Mouse (Mus musculus) cerebellum, adult 2 months (tissue): Measurements from ENCODE around the gene Gm42957. TPM values are rescaled to one million over a fixed set of nuclear protein-coding genes. Genes with fewer than 3 reads are reported as not detected.
"Not testable (repeated sequence)": the region's sequence is repeated elsewhere in the genome, so short reads cannot be mapped to it uniquely, and the experiment has no call there.

Source experiments
- DNase-seq, 2 experiments: peaks; one replicate each; pipeline ENCODE4 v3.0.0; 2021
- H3K27ac ChIP-seq: fragments of 200-500 bp; 2 replicates; pipeline ENCODE4 v1.5.1; 2012; ENCODE audit warnings: low read length, control low read depth, inconsistent platforms; ENCODE audit not compliant: insufficient read depth
- H3K27me3 ChIP-seq: fragments of 200-500 bp; 2 replicates; pipeline ENCODE4 v1.6.1; 2012; ENCODE audit warnings: inconsistent platforms, mild to moderate bottlenecking, low read length, moderate library complexity; ENCODE audit not compliant: control insufficient read depth, insufficient read depth
- H3K4me1 ChIP-seq: fragments of 200-500 bp; 2 replicates; pipeline ENCODE4 v1.6.1; 2011; ENCODE audit warnings: low read length; ENCODE audit not compliant: control insufficient read depth, insufficient read depth
- H3K4me3 ChIP-seq: fragments of 200-500 bp; replicated peaks from 2 replicates; pipeline ENCODE3; 2011; ENCODE audit warnings: mild to moderate bottlenecking, low read depth, low read length, control low read depth; ENCODE audit not compliant: insufficient read depth
- CTCF ChIP-seq: fragments of 200-500 bp; IDR thresholded peaks from 2 replicates; pipeline ENCODE4 v1.5.1; 2011; ENCODE audit warnings: low read depth, mild to moderate bottlenecking, control low read depth, low read length, moderate library complexity, borderline replicate concordance; ENCODE audit not compliant: insufficient read depth
- POLR2A ChIP-seq: fragments of 200-500 bp; IDR thresholded peaks from 2 replicates; pipeline ENCODE4 v1.6.1; 2011; ENCODE audit warnings: low read length, control low read depth, borderline replicate concordance; ENCODE audit not compliant: insufficient read depth
- WGBS: fragments of 180-500 bp; shearing (Covaris S2); methylation state at CpG from one replicate; pipeline ENCODE4 v1.1.7; 2018; 5-methylcytosine and 5-hydroxymethylcytosine counted together
- polyA plus RNA-seq: library from polyadenylated mRNA; depleted of rRNA; stranded (reverse); fragments of >200 nt; gene quantifications from 2 replicates; pipeline ENCODE4 v1.2.3, GENCODE M21; 2012

Gene Gm42957
- polyA plus RNA-seq, 1 experiment = 0.16 TPM

GRCm38 (mm10) chr3:96684151-96684821 is 49.0 kb downstream of the Gm42957 start:
- no peaks in the 10 kb centered on the region for H3K4me1 ChIP-seq
- DNase-seq = no peak
- TF ChIP-seq CTCF (no peak), POLR2A (no peak)
- peak overlapping the region; percentile 6 for H3K4me3 ChIP-seq
- no peak overlapping the region for H3K27ac ChIP-seq
- 62% methylated on average over 17 of the region's 17 CpGs for WGBS
- H3K27me3 ChIP-seq = no peaks in the 10 kb centered on the region

- Histone ChIP-seq H3K4me1 (no peaks in the 10 kb centered on the region), H3K27me3 (no peaks in the 10 kb centered on the region; the same call in 1 of the 2 replicates), H3K4me3 (peak overlapping the region; percentile 6), H3K27ac (no peak overlapping the region)
- no peak for TF ChIP-seq POLR2A
- TF ChIP-seq CTCF = no peak
- WGBS = 34% methylated on average over 28 of the region's 28 CpGs
- DNase-seq = peak in 1 of 2 experiments; percentile 32
Measured at GRCm38 (mm10) chr3:96684822-96685156, 49.5 kb downstream of the Gm42957 start.

- H3K4me3 ChIP-seq, H3K27me3 ChIP-seq, H3K4me1 ChIP-seq, DNase-seq, H3K27ac ChIP-seq: not testable (repeated sequence)
- 95% methylated on average over 5 of the region's 5 CpGs for WGBS
Measured at GRCm38 (mm10) chr3:96686057-96686456, 50.8 kb downstream of the Gm42957 start.

- DNase-seq = no peak
- H3K27me3 ChIP-seq = no peaks in the 10 kb centered on the region; the same call in 1 of the 2 replicates
- no peaks in the 10 kb centered on the region for H3K4me1 ChIP-seq
- TF ChIP-seq CTCF (no peak), POLR2A (no peak)
- H3K27ac ChIP-seq = no peak overlapping the region
- 89% methylated on average over 11 of the region's 11 CpGs for WGBS
- H3K4me3 ChIP-seq = no peak overlapping the region
Measured at GRCm38 (mm10) chr3:96688854-96689253, 53.6 kb downstream of the Gm42957 start.

- DNase-seq = no peak
- Histone ChIP-seq H3K4me1 (no peaks in the 10 kb centered on the region), H3K4me3 (no peak overlapping the region), H3K27me3 (no peaks in the 10 kb centered on the region; the same call in 1 of the 2 replicates), H3K27ac (no peak overlapping the region)
- TF ChIP-seq POLR2A (no peak), CTCF (no peak)
- 61% methylated on average over 3 of the region's 3 CpGs for WGBS
Measured at GRCm38 (mm10) chr3:96690298-96690697, 55.0 kb downstream of the Gm42957 start.

GRCm38 (mm10) chr3:96692506-96692905 is 57.2 kb downstream of the Gm42957 start:
- no peak for DNase-seq
- WGBS = 19% methylated on average over 3 of the region's 3 CpGs
- Histone ChIP-seq H3K4me1 (no peaks in the 10 kb centered on the region), H3K27me3 (no peaks in the 10 kb centered on the region; the same call in 1 of the 2 replicates), H3K27ac (no peak overlapping the region), H3K4me3 (no peak overlapping the region)
- TF ChIP-seq POLR2A (no peak), CTCF (0 out of 2 replicates have a peak, but pooled peaks have one; percentile 13)

GRCm38 (mm10) chr3:96693579-96693978 is 58.3 kb downstream of the Gm42957 start:
- Histone ChIP-seq H3K4me3 (no peak overlapping the region), H3K27ac (no peak overlapping the region), H3K27me3 (no peaks in the 10 kb centered on the region; the same call in 1 of the 2 replicates), H3K4me1 (0 out of 2 replicates have a peak, but pooled peaks cover 3% of the 10 kb centered on the region)
- WGBS = 91% methylated on average over 1 of the region's 1 CpGs
- no peak for DNase-seq
- TF ChIP-seq POLR2A = no peak
- no peak for TF ChIP-seq CTCF

GRCm38 (mm10) chr3:96696198-96696765 is 61.0 kb downstream of the Gm42957 start, which contains the start of gene Pias3:
TSS of gene Pias3 (plus strand) at chr3:96696384.
- Histone ChIP-seq H3K27me3 (no peaks in the 10 kb centered on the region), H3K27ac (peak within 1 kb of the TSS; percentile 82), H3K4me3 (peak within 1 kb of the TSS; percentile 90), H3K4me1 (peaks cover 10% of the 10 kb centered on the region; the same call in 1 of the 2 replicates)
- 0 out of 2 replicates have a peak, but pooled peaks have one; percentile 14 for TF ChIP-seq POLR2A
- TF ChIP-seq CTCF = no peak
- under 1% methylated on average over 35 of the region's 35 CpGs for whole genome bisulfite sequencing
- peak; percentile 55 to 59 for DNase-seq
